Mouse (Mus musculus) CH12F3 (cell line): ENCODE measurements around the gene Slc48a1.

Experiments used
- in situ Hi-C: fragments of 300-500 bp; cut with MboI; formaldehyde crosslinking; loops from 2 replicates; pipeline ENCODE4 v1.14.3; 2020; ENCODE audit warnings: low sequenced_read_pairs

The Slc48a1 gene

DNA sequence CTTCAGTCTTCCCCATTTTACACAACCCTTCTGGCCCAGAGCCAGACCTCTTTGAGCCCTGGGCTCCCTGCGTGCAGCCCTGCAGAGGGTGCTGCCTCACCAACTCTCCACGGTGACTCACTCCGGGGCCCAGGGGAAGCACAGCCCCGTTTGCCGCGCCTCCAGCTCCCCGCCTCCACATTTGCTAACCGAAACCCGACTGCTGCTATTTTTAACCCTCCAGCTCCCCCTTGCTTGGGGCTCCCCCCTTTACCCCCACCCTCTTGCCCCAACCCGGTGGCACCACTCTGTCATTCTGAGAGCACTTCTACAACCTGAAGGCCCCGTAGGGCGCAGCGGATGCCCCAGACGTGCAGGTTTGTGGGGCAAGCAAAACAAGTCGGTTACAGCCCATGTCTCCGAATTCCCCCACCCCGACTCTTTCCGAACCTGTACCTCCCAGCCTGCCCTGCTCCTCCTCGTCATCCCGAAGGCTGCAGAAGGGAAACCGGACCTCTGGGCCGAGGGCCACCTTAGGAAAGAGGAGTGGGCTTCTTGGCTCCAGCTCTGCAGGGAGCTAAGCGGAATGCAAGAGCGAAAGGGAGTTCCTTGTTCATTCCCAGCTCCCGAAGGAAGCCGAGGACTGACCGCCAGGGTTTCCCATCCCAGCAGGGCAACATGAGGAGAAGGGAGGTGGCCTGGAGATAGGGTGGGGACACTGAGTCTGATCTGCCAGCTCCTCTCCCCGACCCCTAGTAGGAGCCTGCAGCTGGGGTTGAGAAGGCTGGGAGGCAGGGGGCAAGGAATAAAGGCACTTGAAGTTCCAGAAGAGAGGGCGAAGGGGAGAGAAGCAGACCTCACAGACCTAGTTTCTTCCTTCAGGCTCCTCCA is 47.0 kb downstream of the Slc48a1 start:
- in situ Hi-C loops: no loop called here

DNA sequence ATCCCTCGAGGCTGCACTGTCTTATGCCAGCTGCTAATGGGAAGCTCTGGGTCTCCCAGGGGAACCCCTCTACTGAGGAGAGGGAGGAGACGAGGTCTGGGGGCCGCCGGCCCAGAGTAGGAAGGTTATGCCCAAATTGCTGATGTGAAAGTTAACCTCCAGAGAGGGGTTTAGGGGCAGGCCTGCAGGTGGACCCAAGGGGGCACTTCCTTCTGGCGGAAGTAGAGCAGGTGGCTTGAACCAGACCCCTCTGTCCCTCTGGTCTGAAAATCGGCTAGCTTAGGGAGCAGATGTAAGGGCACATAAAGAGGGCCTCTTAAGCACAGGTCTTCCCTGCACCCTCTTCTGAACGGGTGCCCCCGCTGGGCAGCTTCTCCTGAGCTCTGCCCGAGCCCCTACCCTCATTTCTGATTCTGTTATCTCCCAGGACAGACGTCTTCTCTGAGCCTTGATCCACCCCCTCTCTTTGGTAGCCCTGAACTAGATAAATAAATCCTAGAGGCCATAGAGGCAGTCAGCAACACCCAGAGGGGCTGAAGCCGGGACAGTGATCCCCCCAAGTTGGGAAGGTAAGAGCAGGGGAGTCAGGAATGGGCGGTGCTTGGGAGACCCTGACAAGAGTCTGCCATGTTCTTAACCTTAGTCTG is 47.7 kb downstream of the Slc48a1 start:
- in situ Hi-C loops: no loop called here

DNA sequence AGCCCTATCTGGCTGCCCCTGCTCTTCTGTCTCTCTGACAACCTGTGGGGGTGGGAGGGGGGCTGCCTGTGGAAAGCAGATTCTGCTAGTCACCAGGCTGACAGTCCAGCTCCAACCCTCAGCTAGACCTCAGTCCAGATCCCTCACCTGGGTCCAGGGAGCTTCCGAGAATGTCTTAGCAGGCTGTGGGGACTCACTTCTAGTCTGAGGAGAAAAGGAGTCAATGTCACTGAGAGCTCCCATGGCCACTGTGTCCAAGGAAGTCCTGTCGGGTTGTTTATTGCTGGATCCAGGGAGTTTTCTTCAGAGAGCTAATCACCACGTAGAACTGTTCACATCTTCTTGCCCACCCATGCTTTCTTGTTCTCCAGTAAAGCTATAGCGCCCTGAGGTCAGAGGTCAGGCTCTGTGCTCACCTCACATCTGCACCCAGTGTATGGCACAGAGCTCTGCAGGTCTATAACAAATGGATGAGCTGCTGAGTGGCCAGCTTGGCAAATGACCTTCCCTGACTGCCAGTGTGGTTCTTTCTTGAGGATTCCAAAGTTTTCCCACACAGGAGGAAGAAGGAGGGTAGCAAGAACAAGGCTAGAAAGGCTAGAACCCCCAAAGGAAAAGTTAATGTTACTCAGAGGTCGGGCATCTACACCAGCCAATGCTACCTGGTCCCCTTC is 48.4 kb downstream of the Slc48a1 start:
- in situ Hi-C loops: no loop called here

DNA sequence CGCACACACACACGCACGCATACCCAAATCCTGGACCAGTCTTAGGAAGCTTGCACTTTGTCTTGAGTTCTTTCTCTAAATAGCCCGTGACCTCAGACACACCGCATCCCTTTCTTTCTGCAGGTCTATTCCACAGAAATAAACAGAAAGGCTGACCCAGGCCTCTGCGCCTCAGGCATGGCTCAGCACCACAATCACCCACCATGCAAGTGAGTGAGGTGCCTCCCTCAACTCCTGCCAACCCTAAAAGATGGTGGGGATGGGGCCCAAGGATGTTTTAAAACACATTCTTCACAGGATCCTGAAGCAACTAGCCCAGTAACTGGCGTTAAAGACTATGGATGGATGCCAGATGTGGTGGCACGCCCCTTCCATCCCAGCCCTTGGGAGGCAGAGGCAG is 49.1 kb downstream of the Slc48a1 start:
- in situ Hi-C loops: no loop called here

GRCm38 (mm10) chr15:97828221-97828842 is 50.0 kb downstream of the Slc48a1 start:
- in situ Hi-C loops: no loop called here

DNA sequence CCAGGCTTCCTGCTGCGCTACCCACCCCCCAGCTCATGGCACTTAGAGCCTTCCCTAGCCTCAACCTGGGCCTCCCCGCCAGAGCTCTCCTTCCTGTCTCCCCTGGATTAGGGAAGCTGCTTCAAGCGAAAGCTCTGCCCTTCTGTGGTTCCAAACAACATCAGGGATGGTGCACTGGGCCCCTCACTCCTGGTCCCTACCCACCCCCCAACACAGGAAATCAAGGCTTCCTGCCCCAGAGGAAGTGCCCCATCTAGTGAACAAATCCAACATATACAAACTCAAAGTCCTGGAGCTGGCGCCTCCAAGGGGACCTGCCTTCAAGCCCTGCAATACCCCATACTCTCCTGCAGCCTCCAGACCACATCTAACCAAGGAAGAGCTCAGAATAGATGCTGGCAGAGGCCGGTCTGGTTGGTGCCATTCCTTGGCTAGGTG is 50.6 kb downstream of the Slc48a1 start:
- in situ Hi-C loops: no loop called here

GRCm38 (mm10) chr15:97829432-97829831 is 51.1 kb downstream of the Slc48a1 start:
- in situ Hi-C loops: no loop called here

DNA sequence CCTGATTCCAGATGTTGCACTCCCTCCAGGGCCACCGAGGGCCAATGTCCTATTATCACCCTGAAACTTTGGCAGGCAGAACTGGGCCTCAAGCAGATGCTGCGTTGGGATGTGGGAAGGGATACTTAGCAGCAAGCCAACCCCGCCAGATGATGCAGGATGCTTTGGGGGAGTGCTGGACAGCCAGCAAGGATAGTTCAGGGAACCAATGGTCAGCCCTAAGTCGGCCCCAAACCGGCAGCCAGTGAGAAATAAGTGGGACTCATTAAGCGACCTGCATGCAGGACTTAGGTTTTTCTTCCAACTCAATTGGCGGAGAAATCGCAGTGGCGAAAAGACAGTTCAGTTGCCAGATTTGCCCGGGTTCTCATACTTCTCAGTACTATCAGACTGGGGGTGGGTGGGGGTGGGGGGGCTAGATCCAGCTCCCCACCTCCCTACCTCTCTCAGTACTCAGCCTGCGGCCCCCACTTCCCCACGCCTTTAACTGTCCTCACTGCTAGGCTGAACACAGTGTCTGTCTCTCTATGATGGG is 52.0 kb downstream of the Slc48a1 start:
- in situ Hi-C loops: no loop called here

- in situ Hi-C loops: no loop called here
Observed at GRCm38 (mm10) chr15:97830788-97831241, 52.5 kb downstream of the Slc48a1 start.

GRCm38 (mm10) chr15:97831242-97831986 is 53.1 kb downstream of the Slc48a1 start:
- in situ Hi-C loops: no loop called here

- in situ Hi-C loops: no loop called here
Observed at GRCm38 (mm10) chr15:97831987-97832640, 53.8 kb downstream of the Slc48a1 start.

DNA sequence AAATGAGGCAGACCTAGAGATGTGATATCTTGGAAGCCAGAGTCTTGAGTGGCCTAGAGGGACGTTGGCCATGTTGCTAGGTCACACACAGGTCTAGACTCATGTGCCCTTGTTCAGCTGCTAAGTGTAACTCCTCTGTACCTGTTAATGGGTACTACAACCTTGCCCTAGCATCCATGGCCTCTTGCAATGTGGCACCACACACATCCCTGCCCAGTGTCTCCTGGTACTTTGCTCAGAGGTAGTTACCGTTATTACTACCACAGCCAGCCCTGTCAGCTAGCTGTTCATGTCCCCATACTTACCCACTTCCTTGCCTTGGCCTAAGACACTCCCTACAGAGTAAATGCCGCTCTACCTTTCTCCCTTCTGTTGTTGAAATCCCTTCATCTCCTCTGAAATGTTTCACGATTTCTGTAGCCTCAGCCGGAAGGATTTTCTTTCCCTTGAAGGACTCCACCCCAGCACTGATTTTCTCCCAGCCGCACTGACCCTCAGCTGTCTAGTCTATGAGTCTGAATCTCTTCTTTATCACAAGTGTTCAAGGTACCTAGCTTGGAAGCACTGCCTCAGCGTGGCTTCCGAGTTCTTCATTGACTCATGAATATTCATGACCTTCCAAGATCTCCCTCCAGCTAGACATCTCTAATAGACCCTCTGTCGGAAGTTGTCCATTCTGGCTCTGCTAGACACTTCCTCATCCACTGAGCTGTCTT is 54.6 kb downstream of the Slc48a1 start:
- in situ Hi-C loops: no loop called here

DNA sequence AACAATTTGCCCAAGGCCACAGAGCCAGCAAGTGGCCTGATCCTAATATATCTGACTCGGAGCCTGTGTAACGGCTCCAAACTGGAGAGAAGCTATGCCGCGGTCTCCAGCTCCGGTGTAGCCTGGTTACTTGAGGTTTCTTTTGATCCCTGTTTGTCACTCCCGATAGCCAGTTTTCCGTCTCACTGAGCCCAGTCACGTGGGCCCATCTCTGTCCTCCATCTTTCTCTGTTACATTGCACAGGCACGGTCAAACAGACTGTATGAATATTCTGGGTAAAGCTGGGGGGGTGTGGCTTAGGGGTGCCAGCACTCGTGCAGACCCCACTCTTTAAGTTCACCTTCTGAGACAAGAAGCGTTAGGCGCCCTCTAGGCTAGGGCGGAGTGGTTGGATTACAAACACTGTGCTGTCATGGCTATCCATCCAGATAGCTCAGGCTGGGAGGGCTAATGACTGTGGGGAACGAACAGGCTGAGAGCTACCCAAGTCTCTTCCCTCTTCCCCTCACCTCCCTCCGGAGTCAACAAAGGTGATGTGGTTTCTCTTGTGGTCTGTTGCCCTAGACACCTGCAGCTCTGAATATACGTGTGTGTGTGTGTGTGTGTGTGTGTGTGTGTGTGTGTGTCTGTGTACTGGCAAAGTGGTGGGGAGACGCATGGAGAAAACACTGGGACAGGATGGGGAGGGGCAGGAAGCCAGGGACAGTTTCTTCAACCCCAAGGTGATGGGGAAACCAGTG is 58.0 kb downstream of the Slc48a1 start:
- in situ Hi-C loops: no loop called here

- in situ Hi-C loops: no loop called here
Observed at GRCm38 (mm10) chr15:97836894-97837247, 58.6 kb downstream of the Slc48a1 start.

DNA sequence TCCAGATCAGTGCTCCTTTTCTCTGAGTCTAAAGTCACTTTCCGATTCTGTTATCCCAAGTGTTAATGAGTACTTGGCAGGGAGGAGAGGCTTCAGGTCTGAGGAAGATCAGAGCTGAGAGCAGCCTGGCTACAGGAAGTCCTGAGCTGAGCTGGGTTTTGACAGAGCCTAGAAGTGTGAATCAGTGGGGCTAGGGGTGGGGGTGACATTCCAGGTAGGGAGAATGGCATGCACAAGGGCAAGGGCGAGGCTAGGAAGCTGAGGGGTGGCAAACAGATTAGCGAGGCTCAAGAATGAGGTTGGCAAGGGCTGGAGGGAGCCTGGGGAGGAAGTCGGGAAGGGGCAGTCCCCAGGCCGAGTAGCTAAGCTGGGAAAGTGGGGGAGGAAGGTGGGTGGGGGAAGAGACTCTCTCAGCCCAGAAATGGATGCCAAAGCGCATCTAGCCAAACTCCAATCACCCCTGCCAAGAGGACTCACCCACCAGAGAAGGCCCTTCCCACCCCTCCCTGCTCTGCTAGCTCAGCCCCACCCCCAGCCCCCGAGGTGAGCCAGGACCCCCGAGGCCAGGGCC is 59.3 kb downstream of the Slc48a1 start:
- in situ Hi-C loops: no loop called here

- in situ Hi-C loops: no loop called here
Observed at GRCm38 (mm10) chr15:97838395-97838794, 60.1 kb downstream of the Slc48a1 start.

GRCm38 (mm10) chr15:97839012-97839411 is 60.7 kb downstream of the Slc48a1 start:
- in situ Hi-C loops: no loop called here

DNA sequence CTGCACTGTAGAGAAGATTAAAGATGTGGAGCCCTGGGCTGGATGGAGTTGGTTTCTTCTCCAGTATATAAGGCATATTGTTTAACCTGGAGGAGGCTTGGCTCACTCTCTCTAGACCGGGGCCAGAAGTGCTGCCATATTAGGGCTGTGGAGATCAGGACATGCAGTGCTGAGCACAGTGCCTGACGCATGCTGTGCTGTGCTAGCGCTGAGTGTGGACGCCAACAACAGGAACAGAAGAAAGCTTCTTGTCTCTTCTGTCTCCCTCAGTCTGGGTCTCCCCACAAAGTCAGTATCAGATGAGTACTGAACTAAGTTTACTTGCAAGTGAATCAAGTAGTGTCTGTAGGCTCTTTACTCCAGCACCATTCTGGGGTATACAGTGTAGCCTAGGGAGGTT is 61.2 kb downstream of the Slc48a1 start:
- in situ Hi-C loops: no loop called here
